Mouse (Mus musculus) embryonic facial prominence, embryonic 10.5 days (tissue): Measurements from ENCODE around the gene Piwil1. TPM values are rescaled to one million over a fixed set of nuclear protein-coding genes. Genes with fewer than 3 reads are reported as not detected.

Source experiments
- DNase-seq: peaks from one replicate; pipeline ENCODE4 v3.0.0-alpha.2; 2017; ENCODE audit warnings: low spot score
- H3K27ac ChIP-seq: fragments of 300-500 bp; sonication (generic); replicated peaks from 2 replicates; pipeline ENCODE4 v1.5.1; 2016; ENCODE audit warnings: mild to moderate bottlenecking
- H3K27me3 ChIP-seq: fragments of 300-500 bp; sonication (generic); replicated peaks from 2 replicates; pipeline ENCODE4 v1.6.1; 2016; ENCODE audit warnings: low read depth, mild to moderate bottlenecking; ENCODE audit not compliant: poor library complexity, severe bottlenecking
- H3K36me3 ChIP-seq: fragments of 300-500 bp; sonication (generic); replicated peaks from 2 replicates; pipeline ENCODE4 v1.6.1; 2016; ENCODE audit warnings: mild to moderate bottlenecking, moderate library complexity
- H3K4me1 ChIP-seq: fragments of 300-500 bp; sonication (generic); 2 replicates; pipeline ENCODE4 v1.6.1; 2016
- H3K4me3 ChIP-seq: fragments of 300-500 bp; sonication (generic); 2 replicates; pipeline ENCODE4 v1.5.1; 2016; ENCODE audit warnings: mild to moderate bottlenecking, moderate library complexity
- H3K9me3 ChIP-seq: fragments of 300-500 bp; sonication (generic); 2 replicates; pipeline ENCODE4 v1.6.1; 2016; ENCODE audit warnings: mild to moderate bottlenecking
- WGBS: fragments of 180-500 bp; shearing (Covaris S2); methylation state at CpG from one replicate; pipeline ENCODE4 v1.1.7; 2016; 5-methylcytosine and 5-hydroxymethylcytosine counted together
- polyA plus RNA-seq: library from polyadenylated mRNA; unstranded; fragments of >200 nt; fragmentation: Nextera tagmentation; extraction: Ambion mirVana; gene quantifications from 2 replicates; pipeline ENCODE4 v1.2.1, GENCODE M21; 2016

The Piwil1 gene
- 0.06 TPM in 1 of 2 replicates, not detected in the other for polyA plus RNA-seq

- H3K27me3 ChIP-seq = no peaks in the 10 kb centered on the region; the same call in 1 of the 2 replicates
- no peak within 1 kb of the TSS for H3K4me3 ChIP-seq
- DNase-seq = no peak
- 77% methylated on average over 4 of the region's 4 CpGs for WGBS
- H3K27ac ChIP-seq = no peak within 1 kb of the TSS
- H3K36me3 ChIP-seq = no peaks in the 10 kb centered on the region
- H3K9me3 ChIP-seq = no peaks in the 10 kb centered on the region
- H3K4me1 ChIP-seq = peaks cover 19% of the 10 kb centered on the region
These were observed at the start of gene Piwil1 for GRCm38 (mm10) chr5:128702224-128702623. Piwil1 (plus strand) TSS chr5:128702524.

- Histone ChIP-seq H3K27me3 (no peaks in the 10 kb centered on the region; the same call in 1 of the 2 replicates), H3K9me3 (no peaks in the 10 kb centered on the region), H3K36me3 (no peaks in the 10 kb centered on the region), H3K4me3 (0 out of 2 replicates have a peak overlapping the region, but pooled peaks have one; percentile 0), H3K4me1 (peaks cover 16% of the 10 kb centered on the region), H3K27ac (peak overlapping the region; percentile 45; the same call in 1 of the 2 replicates)
- peak; percentile 23 for DNase-seq
- 57% methylated on average over 22 of the region's 22 CpGs for WGBS
These were observed 45.7 kb upstream of the Piwil1 start for GRCm38 (mm10) chr5:128656496-128657135.

GRCm38 (mm10) chr5:128660101-128660500, 42.2 kb upstream of the Piwil1 start:
- peaks cover 2% of the 10 kb centered on the region; the same call in 1 of the 2 replicates for H3K9me3 ChIP-seq
- H3K36me3 ChIP-seq = no peaks in the 10 kb centered on the region
- 65% methylated on average over 8 of the region's 8 CpGs for WGBS
- H3K27ac ChIP-seq = no peak overlapping the region
- DNase-seq = no peak
- H3K4me3 ChIP-seq = no peak overlapping the region
- H3K4me1 ChIP-seq = peaks cover 16% of the 10 kb centered on the region
- H3K27me3 ChIP-seq = no peaks in the 10 kb centered on the region; the same call in 1 of the 2 replicates

- H3K9me3 ChIP-seq = peaks cover 5% of the 10 kb centered on the region; the same call in 1 of the 2 replicates
- no peak for DNase-seq
- H3K36me3 ChIP-seq = no peaks in the 10 kb centered on the region
- H3K4me1 ChIP-seq = peaks cover 13% of the 10 kb centered on the region
- 94% methylated on average over 6 of the region's 6 CpGs for WGBS
- peaks cover 3% of the 10 kb centered on the region for H3K27me3 ChIP-seq
- H3K27ac ChIP-seq = no peak overlapping the region
- no peak overlapping the region for H3K4me3 ChIP-seq
These were observed 39.4 kb upstream of the Piwil1 start for GRCm38 (mm10) chr5:128662881-128663280.

- no peak for DNase-seq
- Histone ChIP-seq H3K4me3 (no peak overlapping the region), H3K27me3 (peaks cover 3% of the 10 kb centered on the region), H3K9me3 (peaks cover 5% of the 10 kb centered on the region; the same call in 1 of the 2 replicates), H3K27ac (no peak overlapping the region), H3K4me1 (peaks cover 13% of the 10 kb centered on the region), H3K36me3 (no peaks in the 10 kb centered on the region)
- WGBS = 88% methylated on average over 7 of the region's 7 CpGs
These were observed 38.3 kb upstream of the Piwil1 start for GRCm38 (mm10) chr5:128663976-128664375.

GRCm38 (mm10) chr5:128665045-128665444, 37.3 kb upstream of the Piwil1 start:
- Histone ChIP-seq H3K4me1 (peaks cover 10% of the 10 kb centered on the region), H3K9me3 (peaks cover 5% of the 10 kb centered on the region; the same call in 1 of the 2 replicates), H3K27me3 (peaks cover 3% of the 10 kb centered on the region; the same call in 1 of the 2 replicates), H3K27ac (no peak overlapping the region), H3K36me3 (no peaks in the 10 kb centered on the region), H3K4me3 (no peak overlapping the region)
- DNase-seq = peak; percentile 35
- WGBS = 95% methylated on average over 1 of the region's 1 CpGs

- Histone ChIP-seq H3K4me3 (no peak overlapping the region), H3K27me3 (peaks cover 3% of the 10 kb centered on the region; the same call in 1 of the 2 replicates), H3K9me3 (peaks cover 5% of the 10 kb centered on the region; the same call in 1 of the 2 replicates), H3K27ac (no peak overlapping the region), H3K36me3 (no peaks in the 10 kb centered on the region), H3K4me1 (peaks cover 8% of the 10 kb centered on the region)
- WGBS = 62% methylated on average over 7 of the region's 7 CpGs
- DNase-seq = no peak
These were observed 35.0 kb upstream of the Piwil1 start for GRCm38 (mm10) chr5:128667303-128667702.

GRCm38 (mm10) chr5:128674124-128674523, 28.2 kb upstream of the Piwil1 start:
- Histone ChIP-seq H3K27ac (no peak overlapping the region), H3K27me3 (no peaks in the 10 kb centered on the region), H3K4me1 (no peaks in the 10 kb centered on the region), H3K4me3 (no peak overlapping the region), H3K9me3 (no peaks in the 10 kb centered on the region), H3K36me3 (no peaks in the 10 kb centered on the region)
- DNase-seq = no peak
- WGBS = 77% methylated on average over 9 of the region's 9 CpGs

- H3K9me3 ChIP-seq = no peaks in the 10 kb centered on the region
- 90% methylated on average over 4 of the region's 4 CpGs for WGBS
These were observed 25.0 kb upstream of the Piwil1 start for GRCm38 (mm10) chr5:128677373-128677772.

GRCm38 (mm10) chr5:128677861-128678260, 24.5 kb upstream of the Piwil1 start:
- peaks cover 3% of the 10 kb centered on the region for H3K27me3 ChIP-seq
- WGBS = 82% methylated on average over 6 of the region's 6 CpGs
- no peak overlapping the region for H3K27ac ChIP-seq
- no peaks in the 10 kb centered on the region for H3K9me3 ChIP-seq
- no peaks in the 10 kb centered on the region for H3K36me3 ChIP-seq
- no peaks in the 10 kb centered on the region for H3K4me1 ChIP-seq
- DNase-seq = no peak
- no peak overlapping the region for H3K4me3 ChIP-seq

More at GRCm38 (mm10) chr5:128677373-128677772, 25.0 kb upstream of the Piwil1 start:
- Histone ChIP-seq H3K4me1 (no peaks in the 10 kb centered on the region), H3K36me3 (no peaks in the 10 kb centered on the region), H3K4me3 (no peak overlapping the region), H3K27ac (no peak overlapping the region), H3K27me3 (no peaks in the 10 kb centered on the region)
- DNase-seq = no peak

GRCm38 (mm10) chr5:128681456-128681855, 20.9 kb upstream of the Piwil1 start:
- DNase-seq = peak; percentile 58
- WGBS = 40% methylated on average over 5 of the region's 5 CpGs
- Histone ChIP-seq H3K36me3 (no peaks in the 10 kb centered on the region), H3K4me3 (no peak overlapping the region), H3K4me1 (peaks cover 12% of the 10 kb centered on the region), H3K27me3 (peaks cover 30% of the 10 kb centered on the region), H3K9me3 (0 out of 2 replicates have a peak, but pooled peaks cover 2% of the 10 kb centered on the region), H3K27ac (no peak overlapping the region)

GRCm38 (mm10) chr5:128684192-128684591, 18.1 kb upstream of the Piwil1 start:
- Histone ChIP-seq H3K36me3 (no peaks in the 10 kb centered on the region), H3K9me3 (peaks cover 13% of the 10 kb centered on the region), H3K4me3 (no peak overlapping the region), H3K27ac (no peak overlapping the region), H3K27me3 (peaks cover 30% of the 10 kb centered on the region), H3K4me1 (peaks cover 12% of the 10 kb centered on the region)
- no peak for DNase-seq
- 16% methylated on average over 10 of the region's 10 CpGs for WGBS

GRCm38 (mm10) chr5:128684621-128685020, 17.7 kb upstream of the Piwil1 start:
- Histone ChIP-seq H3K4me3 (no peak overlapping the region), H3K4me1 (peaks cover 12% of the 10 kb centered on the region)
- DNase-seq = no peak

More at GRCm38 (mm10) chr5:128684621-128685020, 17.7 kb upstream of the Piwil1 start:
- Histone ChIP-seq H3K9me3 (peaks cover 13% of the 10 kb centered on the region), H3K36me3 (no peaks in the 10 kb centered on the region), H3K27ac (no peak overlapping the region), H3K27me3 (peaks cover 30% of the 10 kb centered on the region)
- 15% methylated on average over 15 of the region's 15 CpGs for WGBS
